Mouse (Mus musculus): ENCODE data around the gene Msrb1. TPM values are rescaled to one million over a fixed set of nuclear protein-coding genes. Genes with fewer than 3 reads are reported as not detected.

Msrb1 gene
- polyA plus RNA-seq, 1 experiment = 1.7 TPM

DNA sequence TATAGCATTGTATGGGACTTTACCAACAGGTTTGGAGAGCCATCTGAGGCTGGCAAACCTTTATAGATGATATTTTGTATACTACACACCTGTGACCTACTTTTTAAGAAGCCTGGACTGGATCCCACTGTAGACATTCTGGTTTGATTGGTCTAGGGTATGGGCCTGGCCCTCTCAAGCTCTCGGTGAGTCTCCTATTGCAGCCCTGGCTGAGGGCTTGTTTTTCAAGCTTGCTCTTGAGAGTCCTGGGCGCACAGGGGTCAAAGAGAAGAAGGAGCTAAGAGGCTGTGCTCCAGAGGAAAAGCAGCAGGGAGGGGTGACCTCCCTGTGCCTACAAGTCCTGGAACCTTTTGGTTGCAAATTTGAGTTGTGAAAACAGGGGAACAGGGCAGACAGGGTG lies 40.6 kb downstream of the Msrb1 start:
- Histone ChIP-seq H3K36me3 (ENCODE audit: control insufficient read depth) (no peaks in the 10 kb centered on the region), H3K4me1 (ENCODE audit: control insufficient read depth) (no peaks in the 10 kb centered on the region), H3K4me3 (replicated peaks) (no peak overlapping the region), H3K27me3 (ENCODE audit: control insufficient read depth) (0 out of 2 replicates have a peak, but pooled peaks cover 3% of the 10 kb centered on the region), H3K9me3 (ENCODE audit: control insufficient read depth, low read length) (no peaks in the 10 kb centered on the region)
- TF ChIP-seq GATA1 (IDR thresholded peaks at IDR 0.05; ENCODE audit: low read length) (no peak), TAL1 (IDR thresholded peaks at IDR 0.05; ENCODE audit: low read length) (no peak)

- Histone ChIP-seq H3K4me1 (ENCODE audit: control insufficient read depth) (no peaks in the 10 kb centered on the region), H3K9me3 (ENCODE audit: control insufficient read depth, low read length) (no peaks in the 10 kb centered on the region), H3K4me3 (replicated peaks) (no peak overlapping the region), H3K27me3 (ENCODE audit: control insufficient read depth) (no peaks in the 10 kb centered on the region), H3K36me3 (ENCODE audit: control insufficient read depth) (no peaks in the 10 kb centered on the region)
- no peak for TF ChIP-seq TAL1 (IDR thresholded peaks at IDR 0.05; ENCODE audit: low read length)
- TF ChIP-seq GATA1 (IDR thresholded peaks at IDR 0.05; ENCODE audit: low read length) = no peak
Measured at GRCm38 (mm10) chr17:24780821-24781220, 44.4 kb downstream of the Msrb1 start.

DNA sequence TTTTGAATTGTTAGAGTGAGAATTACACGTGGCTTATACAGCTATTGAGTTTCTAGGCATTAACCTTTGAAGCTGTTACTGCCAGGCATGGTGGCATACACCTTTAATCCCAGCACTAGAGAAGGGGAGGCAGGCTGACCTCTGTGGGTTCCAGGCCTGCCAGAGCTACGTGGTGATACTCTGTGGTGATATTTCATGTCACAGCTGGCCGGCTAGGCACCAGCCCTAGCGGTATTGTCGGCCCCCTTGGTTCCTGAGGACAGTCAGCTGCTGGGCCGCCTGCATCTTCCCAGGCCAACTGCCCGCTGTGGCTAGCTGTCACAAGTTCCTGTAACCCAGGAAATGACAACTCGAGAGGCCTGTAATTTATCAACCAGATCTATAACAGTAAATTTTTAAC lies 55.7 kb downstream of the Msrb1 start:
- Histone ChIP-seq H3K4me1 (ENCODE audit: control insufficient read depth) (peaks cover under 1% of the 10 kb centered on the region), H3K36me3 (ENCODE audit: control insufficient read depth) (no peaks in the 10 kb centered on the region), H3K4me3 (replicated peaks) (no peak overlapping the region), H3K9me3 (ENCODE audit: control insufficient read depth, low read length) (no peaks in the 10 kb centered on the region), H3K27me3 (ENCODE audit: control insufficient read depth) (peaks cover 3% of the 10 kb centered on the region)
- TF ChIP-seq TAL1 (IDR thresholded peaks at IDR 0.05; ENCODE audit: low read length) (no peak), GATA1 (IDR thresholded peaks at IDR 0.05; ENCODE audit: low read length) (no peak)

Other genes with a start within 250 kb of the Msrb1 start
- gene Caskin1, start 248.0 kb upstream of the Msrb1 start, polyA plus RNA-seq (2012) = not detected in 2 replicates
- gene Traf7, start 208.7 kb upstream of the Msrb1 start, polyA plus RNA-seq (2012) = 11.3 and 12.7 TPM in 2 replicates
- 0.09 TPM in 1 of 2 replicates, not detected in the other for gene Rab26, start 202.4 kb upstream of the Msrb1 start, polyA plus RNA-seq (2012)
- 0.14 and 0.21 TPM in 2 replicates for gene Pkd1, start 186.8 kb upstream of the Msrb1 start, polyA plus RNA-seq (2012)
- gene Tsc2, start 104.0 kb upstream of the Msrb1 start, polyA plus RNA-seq (2012) = 4.0 and 5.2 TPM in 2 replicates
- gene Nthl1, start 104.0 kb upstream of the Msrb1 start, polyA plus RNA-seq (2012) = 0.04 and 0.23 TPM in 2 replicates
- gene Slc9a3r2, start 86.3 kb upstream of the Msrb1 start, polyA plus RNA-seq (2012) = 0.04 and 0.18 TPM in 2 replicates
- not detected in 2 replicates for gene Npw, start 78.2 kb upstream of the Msrb1 start, polyA plus RNA-seq (2012)
- gene Zfp598, start 67.0 kb upstream of the Msrb1 start, polyA plus RNA-seq (2012) = 7.3 and 7.6 TPM in 2 replicates
- gene Syngr3, start 46.7 kb upstream of the Msrb1 start, polyA plus RNA-seq (2012) = not detected in 2 replicates
- gene Gfer, start 40.5 kb upstream of the Msrb1 start, polyA plus RNA-seq (2012) = 6.4 and 9.0 TPM in 2 replicates
- 0.02 TPM in 1 of 2 replicates, not detected in the other for gene Noxo1, start 40.4 kb upstream of the Msrb1 start, polyA plus RNA-seq (2012)
- gene Tbl3, start 29.0 kb upstream of the Msrb1 start, polyA plus RNA-seq (2012) = 1.1 and 1.8 TPM in 2 replicates
- 0.19 TPM in 1 of 2 replicates, not detected in the other for gene Rnf151, start 18.6 kb upstream of the Msrb1 start, polyA plus RNA-seq (2012)
- gene Rps2, start 18.5 kb upstream of the Msrb1 start, polyA plus RNA-seq (2012) = 143 and 504 TPM in 2 replicates
- gene Ndufb10, start 12.2 kb upstream of the Msrb1 start, polyA plus RNA-seq (2012) = 104 and 106 TPM in 2 replicates
- gene Rpl3l, start 8.8 kb upstream of the Msrb1 start, polyA plus RNA-seq (2012) = not detected in 2 replicates
- gene Hs3st6, start 16.3 kb downstream of the Msrb1 start, polyA plus RNA-seq (2012) = not detected in 2 replicates
- gene Meiob, start 67.6 kb downstream of the Msrb1 start, polyA plus RNA-seq (2012) = not detected in 2 replicates
- gene Hagh, start 103.5 kb downstream of the Msrb1 start, polyA plus RNA-seq (2012) = 26.8 and 33.4 TPM in 2 replicates
- gene Fahd1, start 113.7 kb downstream of the Msrb1 start, polyA plus RNA-seq (2012) = 2.3 and 2.9 TPM in 2 replicates
- not detected in 2 replicates for gene Igfals, start 129.4 kb downstream of the Msrb1 start, polyA plus RNA-seq (2012)
- gene Nubp2, start 149.7 kb downstream of the Msrb1 start, polyA plus RNA-seq (2012) = 7.5 and 12.0 TPM in 2 replicates
- 9.2 and 10.3 TPM in 2 replicates for gene Spsb3, start 150.0 kb downstream of the Msrb1 start, polyA plus RNA-seq (2012)
- 1.7 and 1.8 TPM in 2 replicates for gene Eme2, start 158.4 kb downstream of the Msrb1 start, polyA plus RNA-seq (2012)
- 6.4 and 7.5 TPM in 2 replicates for gene Mrps34, start 158.5 kb downstream of the Msrb1 start, polyA plus RNA-seq (2012)
- gene Nme3, start 159.9 kb downstream of the Msrb1 start, polyA plus RNA-seq (2012) = 14.9 and 16.7 TPM in 2 replicates
- 5.7 and 7.2 TPM in 2 replicates for gene Mapk8ip3, start 200.3 kb downstream of the Msrb1 start, polyA plus RNA-seq (2012)
- gene Jpt2, start 224.0 kb downstream of the Msrb1 start, polyA plus RNA-seq (2012) = 0.83 and 1.0 TPM in 2 replicates

Measured in erythroblast, embryonic 14.5 days (primary cell).